Mouse (Mus musculus) stomach, postnatal 0 days (tissue): Measurements from ENCODE around the gene Ccdc34.

Source experiments
- CTCF ChIP-seq: IDR thresholded peaks from 2 replicates; pipeline ENCODE4 v1.5.1; 2016; ENCODE audit warnings: antibody characterized with exemption, low read depth, mild to moderate bottlenecking, moderate library complexity
- EP300 ChIP-seq: optimal IDR thresholded peaks from 2 replicates; pipeline ENCODE3; 2016; ENCODE audit warnings: antibody characterized with exemption

GRCm38 (mm10) chr2:110182795-110183486 lies 165.3 kb downstream of the Ccdc34 start:
- TF ChIP-seq CTCF (no peak), EP300 (no peak)
